Mouse (Mus musculus): ENCODE measurements around the gene Dcaf10.
"Not testable (repeated sequence)": the region's sequence is repeated elsewhere in the genome, so short reads cannot be mapped to it uniquely, and the experiment has no call there.

DNA sequence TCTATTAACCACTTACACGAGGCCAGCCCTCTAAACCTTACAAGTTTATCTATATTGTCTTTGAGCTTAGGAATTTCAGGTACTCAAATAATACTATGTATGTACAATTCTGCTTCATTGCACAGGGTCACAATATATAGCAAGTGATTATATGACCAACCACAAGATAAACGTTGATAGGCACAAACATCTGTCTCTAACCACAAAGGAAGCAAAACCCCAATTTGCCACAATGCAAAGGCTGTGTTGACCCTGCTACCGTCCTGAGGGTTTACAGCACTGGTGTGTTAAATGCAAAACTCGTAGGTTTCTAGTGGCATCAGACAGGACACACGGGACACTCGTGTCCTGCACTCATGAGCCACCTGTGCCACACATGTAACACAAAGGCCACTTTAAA is 54.3 kb downstream of the Dcaf10 start:
- not testable (repeated sequence) for TF ChIP-seq CTCF, POLR2A (IDR thresholded peaks at IDR 0.05; ENCODE audit: insufficient read depth, low read depth, low read length)
